Mouse (Mus musculus) neural tube, embryonic 11.5 days (tissue): Measurements from ENCODE around the gene Arl11. TPM values are rescaled to one million over a fixed set of nuclear protein-coding genes. Genes with fewer than 3 reads are reported as not detected.
"Not testable (repeated sequence)": the region's sequence is repeated elsewhere in the genome, so short reads cannot be mapped to it uniquely, and the experiment has no call there.

ENCODE experiments used
- ATAC-seq: fragments of 200-750 bp; cut with Nextera tagmentation; 2 replicates; pipeline ENCODE4 v1.8.0; 2017; ENCODE audit warnings: moderate number of reproducible peaks, mild to moderate bottlenecking, moderate TSS enrichment, moderate library complexity; ENCODE audit not compliant: insufficient read depth, low FRiP score, low TSS enrichment
- DNase-seq: peaks from one replicate; pipeline ENCODE4 v3.0.0-alpha.2; 2015; ENCODE audit warnings: low spot score
- H3K27ac ChIP-seq: fragments of 300-500 bp; sonication (generic); 2 replicates; pipeline ENCODE4 v1.5.1; 2014; ENCODE audit warnings: low read depth, mild to moderate bottlenecking, low read length
- H3K27me3 ChIP-seq: fragments of 300-500 bp; sonication (generic); 2 replicates; pipeline ENCODE4 v1.6.1; 2014; ENCODE audit warnings: mild to moderate bottlenecking, low read length, mixed read lengths; ENCODE audit not compliant: control insufficient read depth, insufficient read depth
- H3K36me3 ChIP-seq: fragments of 300-500 bp; sonication (generic); 2 replicates; pipeline ENCODE4 v1.6.1; 2014; ENCODE audit warnings: mild to moderate bottlenecking, low read length, moderate library complexity, mixed read lengths; ENCODE audit not compliant: control insufficient read depth, insufficient read depth
- H3K4me1 ChIP-seq: fragments of 300-500 bp; sonication (generic); 2 replicates; pipeline ENCODE4 v1.6.1; 2014; ENCODE audit warnings: low read length, mixed read lengths; ENCODE audit not compliant: control insufficient read depth, insufficient read depth
- H3K4me2 ChIP-seq: fragments of 300-500 bp; sonication (generic); 2 replicates; pipeline ENCODE4 v1.6.1; 2014; ENCODE audit warnings: low read depth, mild to moderate bottlenecking, moderate library complexity
- H3K4me3 ChIP-seq: fragments of 300-500 bp; sonication (generic); 2 replicates; pipeline ENCODE4 v1.5.1; 2014; ENCODE audit warnings: low read depth, low read length
- H3K9ac ChIP-seq: fragments of 300-500 bp; sonication (generic); 2 replicates; pipeline ENCODE4 v1.6.1; 2014; ENCODE audit warnings: mild to moderate bottlenecking, low read length
- H3K9me3 ChIP-seq: fragments of 300-500 bp; sonication (generic); 2 replicates; pipeline ENCODE4 v1.6.1; 2016; ENCODE audit warnings: low read length; ENCODE audit not compliant: control insufficient read depth
- WGBS: fragments of 180-500 bp; shearing (Covaris S2); extraction: QIAGEN DNeasy Blood & Tissue Kit; methylation state at CpG from one replicate; pipeline ENCODE4 v1.1.7; 2014; 5-methylcytosine and 5-hydroxymethylcytosine counted together
- polyA plus RNA-seq: library from polyadenylated mRNA; unstranded; fragments of >200 nt; fragmentation: Nextera tagmentation; extraction: Ambion mirVana; gene quantifications from 2 replicates; pipeline ENCODE4 v1.2.1, GENCODE M21; 2014

The Arl11 gene
- polyA plus RNA-seq, 1 experiment from 2014 or later, result 0.56 TPM

DNA sequence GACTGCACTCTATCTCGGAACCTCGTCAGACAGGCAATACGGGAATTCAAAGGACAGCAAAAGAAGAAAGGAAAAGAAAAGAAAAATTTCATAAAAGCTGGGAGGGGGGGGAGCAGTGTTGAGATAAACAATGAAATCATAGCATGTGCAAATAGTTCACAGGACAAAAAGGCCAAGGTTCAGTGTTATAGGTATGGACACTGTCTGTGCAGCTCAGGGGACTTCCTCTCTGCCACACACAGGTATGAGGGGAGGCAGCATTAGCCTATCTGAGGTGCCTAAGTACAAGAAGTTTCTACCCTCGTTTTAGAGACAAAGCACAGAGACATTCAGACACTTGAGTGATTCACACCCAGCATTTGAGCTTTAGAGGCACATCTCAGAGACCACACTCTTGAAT lies 11.6 kb downstream of the Arl11 start:
- H3K9me3 ChIP-seq, result no peaks in the 10 kb centered on the region
- no peaks in the 10 kb centered on the region for H3K27me3 ChIP-seq

GRCm38 (mm10) chr14:61322740-61323139 lies 13.2 kb downstream of the Arl11 start:
- 97% methylated on average over 1 of the region's 1 CpGs for WGBS
- Histone ChIP-seq H3K27ac (no peak overlapping the region), H3K4me2 (no peak overlapping the region), H3K27me3 (no peaks in the 10 kb centered on the region), H3K9me3 (no peaks in the 10 kb centered on the region), H3K36me3 (no peaks in the 10 kb centered on the region), H3K4me1 (0 out of 2 replicates have a peak, but pooled peaks cover 3% of the 10 kb centered on the region), H3K9ac (no peak overlapping the region), H3K4me3 (no peak overlapping the region)
- no peak for DNase-seq
- no peak for ATAC-seq

More for the DNA sequence above, 11.6 kb downstream of the Arl11 start:
- 83% methylated on average over 4 of the region's 4 CpGs for WGBS
- Histone ChIP-seq H3K36me3 (no peaks in the 10 kb centered on the region), H3K4me2 (no peak overlapping the region), H3K4me1 (no peaks in the 10 kb centered on the region), H3K4me3 (no peak overlapping the region), H3K9ac (no peak overlapping the region), H3K27ac (no peak overlapping the region)
- ATAC-seq, result no peak
- DNase-seq, result no peak

GRCm38 (mm10) chr14:61327007-61327406 lies 17.5 kb downstream of the Arl11 start:
- H3K4me2 ChIP-seq, H3K9ac ChIP-seq, H3K9me3 ChIP-seq, H3K27ac ChIP-seq, H3K36me3 ChIP-seq, H3K4me3 ChIP-seq, H3K27me3 ChIP-seq, H3K4me1 ChIP-seq, ATAC-seq, DNase-seq: not testable (repeated sequence)
- WGBS, result 26% methylated on average over 6 of the region's 6 CpGs

DNA sequence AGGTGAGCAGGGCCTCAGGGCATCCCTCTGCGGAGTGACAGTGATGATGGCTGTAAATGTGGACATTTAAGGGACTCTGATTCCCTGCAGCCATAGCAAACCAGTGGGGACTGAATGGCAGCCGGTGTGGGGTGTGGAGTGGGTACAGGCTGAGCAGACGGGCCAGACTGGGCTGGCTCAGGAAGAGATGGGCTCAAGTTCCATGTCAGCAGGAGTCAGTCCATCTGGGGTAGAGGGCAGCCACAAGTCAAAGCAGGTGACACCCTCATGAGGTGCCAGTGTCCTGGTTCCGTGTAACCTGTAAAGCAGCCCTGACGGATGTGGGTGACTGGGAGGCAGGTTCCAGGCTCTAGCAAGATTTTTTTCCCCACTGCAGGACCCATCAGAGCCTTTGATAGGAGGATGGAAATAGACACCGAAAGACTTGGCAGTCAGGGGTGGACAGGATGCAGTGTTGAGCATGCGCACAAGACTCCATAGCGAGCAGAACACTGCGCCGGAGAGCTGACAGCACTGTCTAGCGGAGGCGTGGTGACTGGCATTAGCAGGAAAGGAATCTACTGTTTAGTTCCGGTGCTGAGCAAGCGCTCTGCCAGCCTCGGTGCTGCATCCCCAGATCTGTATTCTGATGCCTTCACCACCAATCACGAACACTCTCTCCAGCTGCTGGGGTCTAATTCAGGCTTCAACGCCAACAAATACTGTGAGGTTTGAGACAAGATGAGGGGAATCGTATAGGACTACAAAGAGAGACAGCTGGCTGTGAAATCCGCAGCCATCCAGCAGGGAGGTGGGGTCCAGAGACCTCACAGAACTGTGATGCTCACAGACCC lies 18.3 kb downstream of the Arl11 start:
- no peaks in the 10 kb centered on the region for H3K27me3 ChIP-seq
- peak overlapping the region; percentile 29 for H3K9ac ChIP-seq
- H3K9me3 ChIP-seq, result no peaks in the 10 kb centered on the region
- H3K4me3 ChIP-seq, result 0 out of 2 replicates have a peak overlapping the region, but pooled peaks have one; percentile 3
- H3K27ac ChIP-seq, result no peak overlapping the region
- WGBS, result 30% methylated on average over 19 of the region's 19 CpGs
- H3K36me3 ChIP-seq, result no peaks in the 10 kb centered on the region
- ATAC-seq (peak; percentile 53; the same call in 1 of the 2 replicates), DNase-seq (peak; percentile 68)
- peak overlapping the region; percentile 31 for H3K4me2 ChIP-seq
- H3K4me1 ChIP-seq, result 0 out of 2 replicates have a peak, but pooled peaks cover 3% of the 10 kb centered on the region

DNA sequence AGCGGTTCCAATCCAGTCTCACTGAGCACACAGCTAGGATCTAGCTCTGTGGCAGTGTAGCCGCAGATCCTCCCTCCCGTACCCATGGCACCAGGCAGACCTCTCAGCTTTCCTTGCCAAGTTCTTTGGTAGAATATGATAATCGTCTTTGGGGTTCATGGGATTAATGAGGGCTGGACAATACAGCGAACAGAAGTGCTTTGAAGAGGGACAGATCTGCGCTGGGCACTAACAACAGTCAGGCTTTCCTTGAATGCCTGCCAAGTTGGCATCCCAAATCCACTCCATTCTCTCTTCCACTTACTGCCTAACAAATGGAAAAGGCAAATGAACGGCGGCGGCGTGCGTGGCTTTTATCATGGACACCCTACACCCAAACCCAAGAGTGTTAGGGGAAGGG lies 21.0 kb downstream of the Arl11 start:
- 80% methylated on average over 11 of the region's 11 CpGs for WGBS
- Histone ChIP-seq H3K9me3 (no peaks in the 10 kb centered on the region), H3K36me3 (no peaks in the 10 kb centered on the region), H3K9ac (no peak overlapping the region), H3K27ac (no peak overlapping the region), H3K4me1 (0 out of 2 replicates have a peak, but pooled peaks cover 3% of the 10 kb centered on the region), H3K27me3 (no peaks in the 10 kb centered on the region), H3K4me2 (no peak overlapping the region), H3K4me3 (no peak overlapping the region)
- ATAC-seq (no peak), DNase-seq (no peak)

- Histone ChIP-seq H3K27ac (no peak overlapping the region), H3K9ac (no peak overlapping the region), H3K27me3 (no peaks in the 10 kb centered on the region), H3K36me3 (no peaks in the 10 kb centered on the region), H3K4me3 (no peak overlapping the region), H3K9me3 (no peaks in the 10 kb centered on the region), H3K4me1 (0 out of 2 replicates have a peak, but pooled peaks cover 3% of the 10 kb centered on the region), H3K4me2 (no peak overlapping the region)
- peak; percentile 79 for DNase-seq
- peak; percentile 60 for ATAC-seq
- WGBS, result 22% methylated on average over 13 of the region's 13 CpGs
Measured at GRCm38 (mm10) chr14:61330996-61331561, 21.5 kb downstream of the Arl11 start.

DNA sequence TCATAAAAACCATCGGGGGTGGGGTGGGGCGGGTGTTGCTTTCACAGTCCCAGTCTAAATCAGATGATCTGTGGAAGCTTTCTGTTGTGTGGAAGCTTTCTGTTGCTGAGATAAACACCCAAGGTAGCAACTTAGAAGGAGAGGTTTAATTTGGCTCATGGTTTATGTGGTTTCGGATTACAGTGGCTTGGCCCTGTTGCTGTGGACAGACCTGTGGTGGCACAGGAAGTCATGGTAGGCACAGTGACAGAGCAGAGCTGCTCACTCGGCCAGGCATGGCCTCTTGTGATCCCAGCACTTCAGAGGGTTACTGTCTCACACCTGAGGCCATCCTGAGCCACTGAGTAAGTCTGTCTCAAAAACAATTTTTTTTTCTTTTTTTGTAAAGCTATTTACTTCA lies 29.8 kb downstream of the Arl11 start:
- ATAC-seq (no peak), DNase-seq (no peak)
- H3K27me3 ChIP-seq, result no peaks in the 10 kb centered on the region
- no peak overlapping the region for H3K27ac ChIP-seq
- H3K4me3 ChIP-seq, result no peak overlapping the region
- H3K9ac ChIP-seq, result no peak overlapping the region
- no peaks in the 10 kb centered on the region for H3K4me1 ChIP-seq
- H3K9me3 ChIP-seq, result no peaks in the 10 kb centered on the region
- no peaks in the 10 kb centered on the region for H3K36me3 ChIP-seq
- 85% methylated on average over 4 of the region's 4 CpGs for WGBS
- H3K4me2 ChIP-seq, result no peak overlapping the region

GRCm38 (mm10) chr14:61344590-61344989 lies 35.0 kb downstream of the Arl11 start:
- H3K4me2 ChIP-seq, result no peak overlapping the region
- no peaks in the 10 kb centered on the region for H3K9me3 ChIP-seq
- ATAC-seq (no peak), DNase-seq (no peak)
- H3K4me3 ChIP-seq, result no peak overlapping the region
- H3K27ac ChIP-seq, result no peak overlapping the region
- 72% methylated on average over 5 of the region's 5 CpGs for WGBS
- H3K36me3 ChIP-seq, result no peaks in the 10 kb centered on the region
- H3K9ac ChIP-seq, result no peak overlapping the region
- H3K27me3 ChIP-seq, result no peaks in the 10 kb centered on the region
- H3K4me1 ChIP-seq, result no peaks in the 10 kb centered on the region
